Mouse (Mus musculus) liver, postnatal 0 days (tissue): ENCODE measurements at regions not wholly inside any gene's neighbourhood (a gene's known extent, or its start where the extent isn't known, plus 50 kb on each side); places are given as distances from the start of the nearest gene placed in this dataset.

Experiments used
- CTCF ChIP-seq: sonication (generic); IDR thresholded peaks from 2 replicates; pipeline ENCODE4 v1.5.1; 2016; ENCODE audit warnings: antibody characterized with exemption, low read depth
- EP300 ChIP-seq: IDR thresholded peaks from 2 replicates; pipeline ENCODE4 v1.6.1; 2016; ENCODE audit warnings: antibody characterized with exemption, low read depth, mild to moderate bottlenecking

DNA sequence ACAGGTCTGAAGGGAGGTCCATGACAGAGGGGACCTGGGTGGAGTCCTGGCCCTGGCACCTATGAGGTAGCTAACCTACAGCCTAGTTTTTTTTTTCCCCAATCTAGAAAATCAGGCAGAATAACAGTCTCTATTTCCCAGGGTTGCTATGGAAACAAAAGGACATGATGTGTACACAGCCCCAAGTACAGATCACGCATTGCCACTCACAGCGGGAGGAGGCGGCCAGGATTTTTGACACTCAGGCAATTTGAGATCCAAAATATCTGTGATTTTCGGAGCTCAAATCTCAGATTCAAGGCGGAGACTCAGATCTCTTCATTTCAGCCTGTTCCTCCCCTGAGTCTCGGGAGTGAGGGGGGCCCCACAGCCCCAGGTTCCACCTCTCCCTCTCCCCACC is 318.7 kb downstream of the Matn1 start:
- TF ChIP-seq CTCF (no peak), EP300 (no peak)
